Mouse (Mus musculus): ENCODE measurements around the gene Pde4c. TPM values are rescaled to one million over a fixed set of nuclear protein-coding genes. Genes with fewer than 3 reads are reported as not detected.
A peak's percentile ranks its signal among the peaks of the same experiment; 100 is the strongest.

Pde4c gene
- total RNA-seq, 2 experiments from 2014 or later: 2.5 to 3.0 TPM

DNA sequence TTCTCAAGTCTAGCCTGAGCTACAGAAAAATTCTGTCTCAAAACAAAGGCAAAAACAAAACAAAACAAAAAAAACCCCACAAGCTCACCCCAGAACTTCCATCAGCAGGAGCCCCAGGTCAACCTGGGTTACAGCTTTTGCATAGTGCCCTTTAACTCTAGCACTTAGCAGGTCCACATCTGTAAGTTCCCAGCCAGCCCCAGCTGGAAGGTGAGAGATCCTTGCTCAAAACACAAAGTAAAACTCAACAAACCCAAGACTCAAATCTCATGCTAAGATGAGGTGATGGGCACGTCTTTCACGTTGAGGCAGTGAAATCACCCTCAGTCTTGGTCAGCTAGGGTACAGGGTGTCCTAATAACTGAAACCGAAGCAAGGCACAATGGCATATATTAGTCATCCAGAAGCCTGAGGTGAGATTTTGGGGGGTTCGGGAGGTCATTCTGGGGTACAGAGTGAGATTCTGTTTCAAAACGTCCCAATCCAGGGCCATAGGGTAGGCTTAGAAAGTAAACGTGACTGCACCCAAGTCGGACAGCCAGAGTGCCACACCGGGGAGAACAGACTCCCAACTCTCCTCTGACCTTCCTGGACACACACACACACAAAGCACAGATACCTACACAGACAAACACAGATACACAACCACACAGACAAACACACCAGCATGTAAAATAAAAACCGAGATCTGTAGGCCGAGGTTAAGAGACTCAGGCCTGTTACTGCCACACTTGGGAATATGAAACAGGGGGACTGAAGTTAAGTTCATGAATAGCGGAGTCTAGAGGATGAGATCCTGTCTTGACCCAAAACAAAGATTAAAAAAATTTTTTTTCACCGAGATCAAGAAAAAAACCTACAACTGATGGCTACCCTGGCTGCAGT is 25.9 kb upstream of the Pde4c start:
- no peak for DNase-seq

DNA sequence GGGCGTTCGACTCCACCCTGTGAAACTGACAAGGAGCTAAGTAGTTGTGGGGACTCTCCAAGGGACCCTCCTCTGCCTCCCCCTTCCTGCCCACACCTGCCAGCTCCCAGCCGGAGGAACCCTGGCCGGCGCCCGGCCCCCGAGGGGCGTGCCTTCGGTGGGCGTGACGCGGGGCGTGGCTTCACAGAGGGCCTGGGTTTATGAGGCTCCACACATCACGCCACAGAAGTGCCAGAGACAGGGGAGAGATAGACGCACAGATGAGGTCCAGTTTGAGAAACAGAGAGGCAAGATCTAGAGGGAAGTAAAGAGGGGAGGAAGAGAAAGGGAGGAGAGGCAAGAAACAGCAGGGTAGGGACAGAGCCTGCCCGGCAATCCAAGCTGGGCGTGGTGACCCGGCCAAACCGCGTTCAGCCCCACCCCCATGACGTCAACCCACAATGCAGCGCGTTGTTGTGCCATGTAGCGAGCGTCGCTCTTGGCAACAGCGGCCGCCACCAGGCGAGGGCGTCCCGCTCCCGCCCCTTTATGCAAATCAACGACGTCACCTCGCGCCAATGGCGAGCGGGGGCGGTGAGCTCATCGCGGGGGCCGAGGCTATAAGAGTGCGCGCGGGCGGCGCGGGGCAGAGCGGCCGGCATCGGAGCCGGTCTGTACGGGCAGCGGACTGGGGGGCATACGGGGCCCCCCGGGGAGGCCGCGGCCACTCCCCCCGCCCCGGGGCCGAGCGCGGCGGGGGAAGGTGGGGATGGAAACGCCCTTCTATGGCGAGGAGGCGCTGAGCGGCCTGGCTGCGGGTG is 25.0 kb upstream of the Pde4c start, which contains the start of gene Jund:
Gene Jund, plus strand, starts transcription at position 640 of the 800 bp plus-strand sequence.
- peak; percentile 99 for DNase-seq

DNA sequence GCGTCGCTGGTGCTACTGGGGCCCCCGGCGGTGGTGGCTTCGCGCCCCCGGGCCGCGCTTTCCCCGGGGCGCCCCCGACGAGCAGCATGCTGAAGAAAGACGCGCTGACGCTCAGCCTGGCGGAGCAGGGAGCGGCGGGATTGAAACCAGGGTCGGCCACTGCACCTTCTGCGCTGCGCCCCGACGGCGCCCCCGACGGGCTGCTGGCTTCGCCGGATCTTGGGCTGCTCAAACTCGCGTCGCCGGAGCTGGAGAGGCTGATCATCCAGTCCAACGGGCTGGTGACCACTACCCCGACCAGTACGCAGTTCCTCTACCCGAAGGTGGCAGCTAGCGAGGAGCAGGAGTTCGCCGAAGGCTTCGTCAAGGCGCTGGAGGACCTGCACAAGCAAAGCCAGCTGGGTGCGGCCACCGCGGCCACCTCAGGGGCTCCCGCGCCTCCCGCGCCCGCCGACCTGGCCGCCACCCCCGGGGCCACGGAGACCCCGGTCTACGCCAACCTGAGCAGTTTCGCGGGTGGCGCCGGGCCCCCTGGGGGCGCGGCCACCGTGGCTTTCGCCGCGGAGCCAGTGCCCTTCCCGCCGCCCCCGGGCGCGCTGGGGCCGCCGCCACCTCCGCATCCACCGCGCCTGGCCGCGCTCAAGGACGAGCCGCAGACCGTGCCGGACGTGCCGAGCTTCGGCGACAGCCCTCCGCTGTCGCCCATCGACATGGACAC is 24.2 kb upstream of the Pde4c start:
- peak; percentile 70 for DNase-seq

DNA sequence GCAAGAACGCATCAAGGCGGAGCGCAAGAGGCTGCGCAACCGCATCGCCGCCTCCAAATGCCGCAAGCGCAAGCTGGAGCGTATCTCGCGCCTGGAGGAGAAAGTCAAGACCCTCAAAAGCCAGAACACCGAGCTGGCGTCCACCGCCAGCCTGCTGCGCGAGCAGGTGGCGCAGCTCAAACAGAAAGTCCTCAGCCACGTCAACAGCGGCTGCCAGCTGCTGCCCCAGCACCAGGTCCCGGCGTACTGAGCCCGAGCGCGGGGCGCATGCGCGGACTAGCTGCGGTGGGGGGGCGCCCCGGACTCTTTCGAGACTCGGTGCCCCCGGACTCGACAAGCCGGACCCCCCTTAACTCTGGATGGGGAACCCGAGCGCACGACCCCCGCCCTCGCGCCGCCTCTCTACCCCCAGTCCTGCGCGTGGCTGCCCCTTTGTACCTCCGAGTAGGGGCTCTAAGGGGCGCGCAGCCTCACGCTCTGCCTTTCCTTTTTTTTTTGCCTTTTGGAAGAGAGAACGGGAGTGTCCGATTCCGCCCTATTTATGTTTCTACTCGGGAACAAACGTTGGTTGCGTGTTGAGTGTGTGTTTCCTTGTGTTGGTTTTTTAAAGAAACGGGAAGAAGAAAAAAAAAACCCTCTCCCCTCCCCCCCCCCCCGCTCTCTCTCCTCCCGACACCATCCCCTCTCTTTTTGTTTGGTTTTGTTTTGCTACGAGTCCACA is 23.5 kb upstream of the Pde4c start:
- DNase-seq: peak; percentile 84

DNA sequence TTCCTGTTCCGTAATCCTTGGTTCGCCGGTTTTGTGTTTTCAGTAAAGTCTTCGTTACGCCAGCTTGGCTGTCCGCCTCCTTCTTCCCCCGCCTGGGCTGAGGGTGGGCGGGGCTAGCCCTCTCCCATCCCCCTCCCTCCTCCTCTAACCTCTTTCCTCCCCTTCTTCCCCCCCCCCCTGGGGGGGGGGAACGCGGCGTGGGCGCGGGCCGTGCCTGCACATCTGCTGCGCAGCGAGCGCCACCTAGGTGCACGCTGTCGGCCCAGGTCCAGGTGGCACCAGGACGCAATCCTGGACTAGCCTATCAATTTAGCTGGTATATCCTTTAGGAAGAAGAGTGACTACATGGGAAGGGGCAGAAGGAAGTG is 23.0 kb upstream of the Pde4c start:
- peak; percentile 87 for DNase-seq

DNA sequence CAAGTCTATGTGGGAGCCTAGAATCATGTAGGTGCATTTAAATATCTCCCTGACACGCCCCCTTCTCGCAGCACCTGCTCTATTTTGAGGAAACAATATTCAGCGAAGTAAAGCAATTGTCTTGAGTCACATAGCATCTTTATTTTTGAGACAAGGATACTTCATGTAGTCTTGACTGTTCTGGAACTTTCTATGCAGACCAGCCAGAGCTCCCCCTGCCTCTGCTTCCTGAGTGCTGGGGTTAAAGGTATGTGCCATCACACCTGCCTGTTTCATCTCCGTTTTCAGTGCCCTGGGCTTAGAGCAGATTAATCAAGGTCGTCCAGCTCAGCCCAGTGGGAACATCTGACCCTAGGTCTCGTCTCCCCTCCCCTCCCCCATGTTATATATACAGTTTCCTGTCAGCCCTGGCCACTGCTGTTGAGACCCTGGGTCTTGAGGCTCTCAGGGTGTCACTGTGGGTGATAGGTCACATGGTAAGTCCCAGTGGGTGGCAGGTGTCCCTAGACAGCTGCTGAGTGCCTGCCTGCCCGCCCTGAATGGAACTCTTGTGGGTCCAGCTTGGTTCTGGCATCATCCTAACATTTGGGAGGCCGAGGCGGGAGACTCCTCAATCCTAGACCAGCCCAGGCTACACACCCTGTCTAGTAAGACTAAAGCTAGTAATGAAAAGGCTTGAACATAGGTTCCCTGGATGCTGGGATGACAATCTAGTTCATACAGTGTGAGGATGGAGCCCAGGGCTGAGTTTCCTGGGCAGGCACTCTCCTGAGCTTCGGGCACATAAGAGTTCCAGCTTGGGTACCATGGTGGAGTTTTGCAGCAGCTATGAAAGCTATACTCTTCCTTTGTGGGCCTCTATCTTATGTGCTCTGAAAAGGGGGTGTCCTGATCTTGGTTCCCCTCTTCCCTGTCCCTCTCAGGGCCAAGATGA is 22.2 kb upstream of the Pde4c start:
- no peak for DNase-seq

DNA sequence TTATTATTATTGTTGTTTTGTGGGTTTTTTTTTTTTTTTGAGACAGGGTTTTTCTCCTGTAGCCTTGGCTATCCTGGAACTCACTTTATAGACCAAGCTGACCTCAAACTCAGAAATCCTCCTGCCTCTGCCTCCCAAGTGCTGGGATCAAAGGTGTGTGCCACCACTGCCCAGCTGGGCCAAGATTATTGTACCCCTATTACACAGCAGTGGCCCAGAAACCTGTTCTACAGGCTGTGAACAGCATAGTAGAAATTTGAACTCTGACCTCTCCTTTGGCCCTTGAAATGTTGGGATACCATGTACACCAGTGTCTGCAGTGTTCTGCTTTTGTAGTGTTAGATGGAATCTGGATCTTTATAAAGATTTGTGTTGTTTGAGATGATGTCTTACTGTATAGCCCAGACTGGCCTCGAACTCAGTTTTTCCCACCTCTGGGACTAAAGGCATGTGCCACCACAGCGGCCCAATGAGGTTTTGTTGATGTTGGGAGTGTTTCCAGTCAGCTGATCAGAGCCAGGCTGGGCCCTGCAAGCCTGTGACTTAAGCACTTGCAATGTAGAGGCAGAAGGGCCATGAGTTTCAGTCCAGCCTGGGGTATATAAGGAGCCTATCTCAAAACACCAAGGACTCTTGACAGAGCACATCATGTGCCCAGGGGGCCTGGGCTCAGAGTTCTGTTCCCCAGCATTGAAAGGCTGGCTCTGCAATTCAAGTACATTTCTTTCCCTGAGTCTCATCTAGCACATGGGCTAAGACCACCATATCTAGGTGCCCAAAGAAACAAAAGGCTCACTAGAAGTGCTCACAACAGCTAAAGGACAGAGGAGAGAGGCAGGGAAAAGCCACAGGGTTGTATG is 21.3 kb upstream of the Pde4c start:
- no peak for DNase-seq

DNA sequence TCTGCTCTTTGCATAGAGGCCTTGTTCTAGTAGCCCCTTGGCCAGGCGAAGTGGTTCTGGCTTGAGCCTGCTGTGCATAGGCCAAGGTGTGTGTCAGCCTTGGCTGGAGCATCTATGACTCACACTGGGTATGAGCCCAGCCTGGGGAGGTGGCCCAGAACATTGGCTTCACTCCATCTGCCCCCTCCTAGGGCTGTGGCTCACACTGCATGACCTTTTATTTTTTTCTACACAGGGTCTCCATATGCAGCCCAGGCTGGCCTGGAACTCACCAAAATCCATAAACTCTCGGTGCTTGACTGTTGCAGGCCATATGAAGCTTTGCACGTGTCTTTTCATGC is 20.7 kb upstream of the Pde4c start:
- peak; percentile 80 for DNase-seq

DNA sequence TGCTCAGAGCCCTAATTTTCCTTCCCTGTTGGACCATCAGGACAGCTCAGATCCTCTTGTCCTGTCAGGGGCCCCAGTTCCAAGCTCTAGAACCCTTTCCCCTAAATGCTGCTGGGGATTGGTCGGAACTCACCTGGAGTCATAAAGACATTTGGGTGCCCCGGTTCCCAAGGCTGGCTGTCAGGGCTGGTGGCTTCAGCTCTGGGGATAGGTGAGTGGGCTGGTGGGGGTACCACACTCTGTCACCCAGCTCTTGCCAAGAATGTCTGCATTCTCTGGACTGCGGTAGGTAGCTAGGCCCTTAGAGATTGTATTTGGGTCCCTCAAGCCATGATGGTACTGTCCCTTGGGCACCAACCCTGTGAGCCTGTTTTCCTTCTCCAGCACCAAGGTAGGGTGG is 20.2 kb upstream of the Pde4c start, which contains the start of gene Iqcn:
Gene Iqcn, plus strand, starts transcription at position 171 of the 400 bp plus-strand sequence.
- DNase-seq: no peak

DNA sequence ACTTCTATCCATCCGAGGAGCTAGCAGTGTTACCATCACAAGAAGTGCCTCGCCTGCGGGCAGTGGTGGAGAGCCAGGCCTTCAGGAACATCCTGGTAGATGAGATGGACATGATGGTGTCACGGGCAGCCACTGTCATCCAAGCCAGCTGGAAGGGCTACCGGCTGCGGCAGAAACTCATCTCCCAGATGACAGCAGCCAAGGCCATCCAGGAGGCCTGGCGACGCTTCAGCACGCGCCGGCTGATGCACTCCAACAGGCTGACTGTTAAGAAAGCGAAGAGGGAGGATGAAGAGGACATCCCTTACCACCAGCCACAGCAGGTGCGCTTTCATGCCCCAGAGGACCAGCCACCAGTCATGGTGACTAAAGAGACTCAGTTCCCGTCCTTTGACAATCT is 15.2 kb upstream of the Pde4c start:
- DNase-seq: no peak

DNA sequence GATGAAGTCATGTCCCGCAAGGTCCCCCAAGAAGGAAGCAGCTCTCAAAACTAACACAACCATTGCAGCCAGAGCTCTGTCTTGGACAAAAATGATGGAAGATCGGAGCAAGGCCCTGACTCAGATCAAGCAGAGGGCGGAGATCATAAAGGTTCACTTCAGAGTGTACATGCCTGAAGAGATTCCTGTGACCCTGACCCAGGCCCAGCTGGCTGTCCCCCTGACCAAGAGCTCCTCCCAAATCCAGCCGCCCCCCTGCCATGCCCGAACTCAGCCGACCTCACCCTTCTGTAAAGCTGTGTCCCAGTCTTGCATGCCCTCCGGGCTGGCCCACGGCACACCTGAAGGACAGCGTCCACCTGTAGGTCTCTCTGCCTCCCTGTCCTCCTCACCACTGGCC is 13.7 kb upstream of the Pde4c start:
- DNase-seq: no peak

DNA sequence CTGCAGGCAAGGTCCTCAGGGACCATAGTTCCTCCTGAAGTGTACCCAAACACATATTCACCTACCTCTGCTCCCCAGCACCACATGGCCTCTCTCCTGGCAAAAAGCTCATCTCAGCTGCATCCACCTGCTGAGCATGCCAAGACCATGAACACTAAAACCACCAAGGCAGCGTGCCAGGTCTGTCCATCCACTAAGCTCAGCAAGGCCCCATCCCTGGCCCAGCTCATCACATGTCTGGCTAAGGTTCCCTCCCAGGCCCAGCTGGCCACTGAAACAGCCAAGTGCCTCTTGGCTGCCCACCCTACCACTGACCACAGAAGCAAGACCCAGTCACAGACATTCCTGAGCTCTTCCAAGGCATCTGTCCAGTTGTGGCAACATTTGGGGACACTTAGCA is 13.2 kb upstream of the Pde4c start:
- peak; percentile 72 for DNase-seq

DNA sequence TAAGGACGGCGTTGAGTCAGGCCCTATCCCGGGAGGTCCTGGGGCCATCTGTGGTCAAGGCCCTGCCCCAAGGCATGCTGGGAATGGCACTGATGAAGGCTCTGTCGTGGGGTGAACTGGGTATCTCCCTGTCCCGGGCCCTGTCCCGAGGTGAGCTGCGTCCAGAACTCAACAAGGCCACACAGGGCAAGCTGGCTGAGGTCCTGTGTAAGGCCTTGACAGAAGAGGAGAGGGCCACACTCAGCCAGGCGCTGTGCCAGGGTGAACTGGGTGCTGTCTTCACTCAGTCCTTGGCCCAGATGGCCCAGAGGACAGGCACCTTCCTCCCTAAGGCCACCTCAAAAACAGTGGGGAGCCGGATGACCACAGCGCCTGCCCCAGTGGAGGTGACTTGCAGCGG is 12.5 kb upstream of the Pde4c start:
- DNase-seq: no peak

DNA sequence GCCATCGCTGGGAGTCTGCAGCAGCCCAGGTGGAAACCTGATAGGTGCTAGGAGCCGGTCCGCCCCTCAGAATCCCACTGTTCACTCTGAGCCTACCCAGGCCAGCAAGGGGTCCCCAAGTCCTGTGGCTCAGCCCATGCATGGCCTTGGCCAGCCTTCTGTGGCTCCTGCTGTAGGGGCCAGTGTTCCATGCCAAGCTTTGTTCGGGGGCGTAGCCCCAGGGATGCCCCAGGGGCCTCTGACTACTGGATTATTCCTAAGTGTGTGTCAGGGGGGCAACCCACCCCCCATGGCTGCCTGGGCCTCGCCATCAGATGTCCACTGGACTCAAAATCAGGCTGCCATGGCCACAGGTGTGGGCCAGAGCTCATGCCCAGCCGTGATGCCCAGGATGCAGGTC is 9.5 kb upstream of the Pde4c start:
- DNase-seq: no peak

DNA sequence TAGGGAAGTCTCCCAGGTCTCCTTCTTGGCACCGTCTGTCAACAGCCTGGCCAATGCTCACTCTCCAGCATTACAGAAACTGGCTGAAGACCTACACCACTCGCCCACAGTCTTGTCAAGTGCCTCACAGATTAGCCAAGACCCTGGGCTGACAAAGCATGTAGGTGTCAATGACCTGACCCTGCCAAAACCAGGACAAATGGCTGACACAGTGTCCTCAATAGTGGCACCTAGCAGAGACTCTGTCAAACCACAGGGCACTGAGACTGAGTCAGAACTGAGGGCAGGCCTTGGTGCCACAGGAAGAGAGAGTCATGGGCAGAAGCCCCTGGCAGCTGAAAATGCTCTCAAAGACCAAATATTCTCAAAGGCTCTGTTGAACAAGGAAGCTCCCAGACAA is 8.4 kb upstream of the Pde4c start:
- peak; percentile 2 for DNase-seq

DNA sequence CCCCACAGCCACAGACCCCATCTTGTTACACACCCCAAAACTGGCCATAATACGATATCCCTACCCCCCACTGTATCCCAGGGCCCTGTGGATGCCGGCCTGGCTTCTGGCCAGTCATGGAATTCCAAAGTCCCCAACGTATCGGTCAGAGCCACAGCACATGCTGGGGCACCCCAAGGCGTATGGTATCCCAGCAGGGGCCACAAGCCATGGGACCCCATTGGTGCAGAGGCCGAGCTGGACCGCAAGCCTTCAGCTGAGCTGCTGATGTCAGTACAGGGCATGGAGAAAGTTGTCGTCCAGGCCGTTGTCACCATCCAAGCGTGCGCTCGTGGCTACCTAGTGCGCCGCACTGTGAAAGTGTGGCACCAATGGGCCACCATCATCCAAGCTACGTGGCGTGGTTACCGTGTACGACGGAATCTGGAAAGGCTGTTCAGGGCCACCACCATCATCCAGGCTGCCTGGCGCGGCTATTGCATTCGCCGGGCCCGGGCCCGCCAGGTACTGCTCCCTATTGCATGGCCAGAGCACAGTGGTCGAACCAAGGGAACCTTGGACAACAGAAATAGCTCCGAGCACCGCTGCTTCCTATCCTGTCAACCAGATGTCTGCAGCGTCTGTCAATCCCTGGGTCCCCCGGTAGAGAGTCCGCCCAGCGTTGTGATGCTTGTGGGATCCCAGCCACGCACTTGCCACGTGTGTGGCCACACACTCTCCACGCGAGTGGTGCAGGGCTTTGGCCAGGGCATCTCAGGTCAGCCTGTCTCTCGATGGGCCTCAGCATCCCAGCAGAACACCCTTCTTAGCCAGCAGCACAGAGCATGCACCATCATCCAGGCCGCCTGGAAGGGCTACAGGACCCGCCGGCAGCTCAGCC is 6.8 kb upstream of the Pde4c start:
- DNase-seq: peak; percentile 16

DNA sequence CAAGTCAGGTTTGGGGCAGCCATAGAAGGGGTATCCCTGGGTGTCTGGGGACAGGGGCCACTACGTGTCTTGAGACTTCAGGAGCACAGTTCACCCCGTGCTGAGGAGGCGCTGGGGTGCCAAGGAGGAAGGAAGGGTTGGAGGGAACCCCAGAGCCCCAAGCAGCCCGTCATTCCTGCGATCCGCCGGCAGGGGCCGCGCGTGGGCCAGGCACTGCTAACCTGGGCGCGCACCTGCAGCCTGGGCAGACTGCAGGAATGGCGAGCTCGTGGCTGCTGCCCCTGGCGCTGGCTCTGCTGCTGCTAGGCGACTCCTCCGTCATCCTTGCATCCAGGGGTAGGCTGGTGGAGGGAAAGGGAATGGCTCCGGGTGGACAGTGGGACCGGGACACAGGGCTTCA is 5.2 kb upstream of the Pde4c start, which contains the start of gene Gm3336:
Gene Gm3336, plus strand, starts transcription at position 247 of the 400 bp plus-strand sequence.
- DNase-seq: peak; percentile 52

DNA sequence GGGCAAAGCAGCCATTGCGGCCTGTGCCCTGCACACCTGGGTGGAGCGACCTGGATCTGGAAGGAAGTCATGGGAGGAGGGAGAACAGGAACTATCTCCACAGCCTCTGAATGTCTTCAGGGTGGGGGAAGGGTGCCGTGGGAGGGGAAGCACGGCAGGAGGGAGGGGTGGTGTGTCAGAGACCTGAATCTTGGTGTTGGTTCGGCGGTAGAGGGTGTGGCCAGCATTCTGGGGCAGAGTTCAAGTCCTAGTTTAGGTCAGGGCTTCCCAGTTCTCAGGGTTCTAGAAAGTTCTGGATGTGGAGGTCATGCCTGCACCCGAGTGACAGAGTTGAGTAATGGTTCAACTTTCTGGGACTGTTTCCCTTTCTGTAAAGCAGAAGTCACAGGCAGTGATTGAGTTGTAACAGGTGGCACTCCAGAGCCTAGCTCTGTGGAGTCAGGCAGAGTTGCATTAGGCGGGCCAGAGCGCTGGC is 3.7 kb upstream of the Pde4c start:
- DNase-seq: peak; percentile 6

DNA sequence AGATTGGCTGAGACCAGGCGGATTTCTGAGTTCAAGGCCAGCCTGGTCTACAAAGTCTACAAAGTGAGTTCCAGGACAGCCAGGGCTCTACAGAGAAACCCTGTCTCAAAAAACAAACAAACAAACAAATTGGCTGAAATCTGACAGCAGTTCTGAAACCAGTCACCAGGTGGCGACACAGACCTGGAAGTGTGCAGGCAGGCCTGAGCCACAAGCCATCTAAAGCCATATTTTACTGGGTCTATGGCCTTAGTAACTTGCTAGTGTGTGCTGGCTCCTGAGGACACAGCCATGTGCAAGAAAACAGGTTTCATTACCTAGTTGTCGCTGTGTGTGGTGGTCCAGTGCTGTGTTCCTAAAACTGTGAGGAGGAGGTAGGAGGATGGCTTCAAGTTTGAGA is 2.8 kb upstream of the Pde4c start:
- peak; percentile 81 for DNase-seq

Measured in gastrocnemius, postnatal 10 days (tissue).